Mouse (Mus musculus) thymus, postnatal 4 days (tissue): Measurements from ENCODE around the gene Mfn1.

Experiments
- DNase-seq: peaks from one replicate; pipeline ENCODE4 v3.0.0; 2021

The Mfn1 gene

DNA sequence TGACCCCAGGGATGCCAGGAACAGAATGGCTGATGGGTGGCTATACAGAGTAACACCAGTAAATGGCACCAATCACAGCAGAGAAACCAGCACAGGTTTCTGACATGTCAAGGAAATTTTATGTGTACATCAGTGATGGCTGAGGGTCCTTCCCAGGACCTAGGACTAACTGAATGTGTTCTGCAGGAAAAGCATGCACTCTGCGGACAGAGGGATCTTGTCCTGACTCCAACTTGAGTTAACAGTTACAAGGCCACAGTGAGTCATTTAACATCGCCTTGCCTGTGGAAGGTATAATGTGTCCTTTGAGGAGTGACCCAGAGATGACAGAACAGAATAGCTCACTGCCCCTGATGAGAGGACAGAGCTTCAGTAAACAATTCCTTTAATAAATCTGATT is 85.5 kb downstream of the Mfn1 start:
- no peak for DNase-seq

DNA sequence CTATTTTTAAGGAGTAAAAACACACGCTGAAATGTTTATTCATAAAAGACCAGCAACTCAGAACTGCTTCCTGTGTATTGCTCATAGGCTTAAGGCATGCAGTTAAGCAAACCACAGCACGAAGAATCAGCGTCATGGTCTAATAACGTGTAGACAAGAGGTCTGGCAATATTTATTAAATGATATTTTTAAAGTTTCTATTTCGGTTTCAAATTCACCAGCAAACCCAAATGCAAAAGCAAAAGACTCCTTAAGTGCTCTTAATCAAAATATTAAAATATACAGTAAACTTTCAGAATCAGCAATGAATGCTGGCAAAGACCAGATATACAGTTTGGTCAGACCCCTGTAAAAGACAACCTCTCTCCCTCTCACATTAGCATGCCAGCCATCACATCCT is 86.1 kb downstream of the Mfn1 start:
- DNase-seq, result no peak

DNA sequence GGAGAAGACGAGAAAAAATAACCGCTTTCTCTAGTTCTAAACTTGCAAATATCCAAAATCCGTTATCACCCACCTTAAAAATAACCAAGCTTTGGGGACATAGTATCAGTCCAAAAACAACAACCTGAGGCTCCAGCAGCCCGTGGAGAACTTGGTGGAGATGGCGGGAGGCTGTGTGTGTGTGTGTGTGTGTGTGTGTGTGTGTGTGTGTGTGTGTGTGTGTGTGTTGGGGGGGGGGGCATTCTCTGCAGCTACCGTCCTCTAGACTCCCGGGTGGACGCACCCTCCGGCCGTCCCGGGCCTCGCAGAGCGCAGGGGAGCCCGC is 86.7 kb downstream of the Mfn1 start:
- no peak for DNase-seq

DNA sequence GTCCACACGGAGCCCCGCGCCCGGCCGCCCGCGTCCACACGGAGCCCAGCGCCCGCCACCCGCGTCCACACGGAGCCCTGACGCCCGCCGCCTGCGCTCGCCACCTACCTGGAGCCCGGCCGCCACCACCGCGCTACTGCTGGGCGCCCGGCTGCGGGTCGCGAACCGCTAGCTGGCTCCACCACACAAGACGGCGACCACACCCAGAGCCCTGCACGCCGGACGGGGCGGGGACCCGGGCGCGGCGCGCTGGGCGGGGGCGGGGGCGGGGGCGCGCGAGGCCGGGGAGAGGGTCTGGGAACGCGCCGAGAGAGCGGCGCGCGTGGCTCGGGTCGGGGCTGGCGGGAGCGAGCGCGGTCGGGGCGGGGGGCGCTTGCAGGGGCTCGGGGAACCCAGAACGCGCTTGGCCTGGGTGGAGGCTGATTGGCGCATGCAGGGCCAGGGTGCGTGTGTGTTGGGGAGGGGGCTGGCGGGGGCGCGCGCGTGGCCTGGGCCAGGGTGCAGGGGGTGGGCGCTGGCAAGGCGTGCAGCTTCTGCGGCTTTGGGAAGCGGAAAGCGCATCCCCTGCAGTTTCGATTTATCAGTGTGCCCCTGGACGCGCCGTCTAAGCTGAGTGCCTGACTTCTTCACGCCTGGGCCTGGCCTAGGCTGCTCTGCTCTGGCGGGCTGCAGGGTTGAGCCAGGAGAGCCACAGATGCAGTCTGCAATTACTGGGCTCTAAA is 87.2 kb downstream of the Mfn1 start, which contains the start of gene Gnb4:
TSS of gene Gnb4 (minus strand) at position 255 of the 722 bp plus-strand sequence.
- DNase-seq, result peak; percentile 81

DNA sequence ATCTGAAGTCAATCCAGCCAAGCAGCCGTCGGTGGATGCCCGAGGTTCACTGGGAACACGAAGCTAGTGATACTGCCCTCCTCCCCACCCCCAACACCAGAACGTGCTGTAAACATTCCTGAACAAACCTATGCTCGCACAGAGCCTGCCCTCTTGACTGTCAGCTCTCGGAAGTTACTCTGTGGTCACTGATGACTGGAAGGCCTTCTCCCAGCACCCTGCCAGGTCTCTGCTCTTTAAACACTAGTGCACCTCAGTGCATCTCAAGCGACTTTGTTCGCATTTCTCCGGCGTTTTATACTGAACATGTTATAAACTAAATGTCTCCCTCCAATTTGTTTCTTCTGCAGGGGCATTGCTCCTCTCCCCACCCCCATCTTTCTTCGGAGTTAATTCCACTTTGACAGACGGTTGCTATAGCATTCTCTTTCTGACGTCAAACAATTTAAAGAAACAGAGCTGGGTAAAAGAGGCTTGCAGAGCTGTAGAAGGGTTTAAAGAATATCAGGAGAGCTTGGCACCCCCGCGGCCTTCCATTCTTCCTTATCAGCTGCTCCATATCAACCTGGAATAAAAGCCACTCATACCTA is 87.9 kb downstream of the Mfn1 start:
- no peak for DNase-seq

DNA sequence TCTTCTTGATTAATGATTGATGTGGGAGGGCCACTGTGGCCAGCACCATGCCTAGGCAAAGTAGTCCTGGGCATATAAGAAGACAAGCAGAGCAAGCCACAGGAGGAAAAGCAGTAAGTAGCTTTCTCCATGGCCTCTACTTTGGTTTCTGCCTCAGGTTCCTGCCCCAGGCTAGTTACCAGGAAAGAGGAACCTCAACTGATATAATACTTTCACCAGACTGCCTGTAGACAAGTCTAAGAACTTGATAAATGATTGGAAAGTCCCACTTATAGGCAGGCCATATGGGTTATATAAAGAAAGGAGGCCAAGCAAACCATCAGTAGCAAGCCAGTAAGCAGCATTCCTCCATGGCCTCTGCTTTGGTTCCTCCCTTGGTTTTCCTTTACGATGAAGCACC is 92.4 kb downstream of the Mfn1 start:
- DNase-seq, result no peak

DNA sequence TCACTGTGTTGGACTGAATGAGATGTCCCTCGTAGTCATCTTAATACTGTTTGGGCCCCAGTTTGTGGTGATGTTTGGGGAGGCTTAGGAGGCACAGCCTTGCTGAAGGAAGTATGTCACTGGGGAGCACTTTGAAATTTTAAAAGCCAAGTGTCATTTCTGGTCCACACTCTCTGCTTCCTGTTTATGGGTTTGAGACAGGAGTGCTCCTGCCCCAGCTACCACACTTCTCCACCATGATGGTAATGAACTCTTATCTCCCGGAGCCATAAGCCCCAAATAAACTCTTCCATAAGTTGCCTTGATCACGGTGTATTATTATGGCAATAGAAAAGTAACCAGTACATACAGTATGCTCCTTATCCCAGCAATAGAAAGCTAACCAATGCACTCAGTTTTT is 92.8 kb downstream of the Mfn1 start:
- DNase-seq, result no peak

DNA sequence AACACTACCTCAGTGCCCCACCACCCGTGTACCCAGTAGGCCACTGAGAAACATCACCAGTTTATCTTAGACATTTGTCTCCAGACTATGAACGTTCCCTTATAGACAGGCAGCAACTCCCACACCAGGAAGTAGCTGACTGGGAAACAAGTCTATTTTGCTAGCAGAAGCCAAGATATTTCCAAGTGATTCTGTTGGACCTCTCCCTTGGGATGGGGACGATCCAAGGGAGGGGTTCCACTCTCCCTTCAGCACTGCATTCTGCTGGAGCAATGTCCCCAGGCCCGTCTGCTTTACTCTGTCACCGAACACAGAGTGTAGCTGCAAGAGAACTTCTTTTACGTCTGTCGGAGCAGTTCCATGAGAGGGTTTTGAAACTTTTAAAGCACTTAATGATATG is 98.9 kb downstream of the Mfn1 start:
- no peak for DNase-seq
